Mouse (Mus musculus) gastrocnemius, postnatal 4 days (tissue): ENCODE data around the gene Stbd1. TPM values are rescaled to one million over a fixed set of nuclear protein-coding genes. Genes with fewer than 3 reads are reported as not detected.

Source experiments
- DNase-seq, 2 experiments: peaks; one replicate each; pipeline ENCODE4 v3.0.0; 2021 to 2022; ENCODE audit warnings: low spot score in 2 of 2, mixed read lengths in 2 of 2
- long read RNA-seq, 2 experiments: library from polyadenylated mRNA; stranded (forward); transcript quantifications; one replicate each; pipeline ENCODE4 v2.0.0; 2021
- total RNA-seq, 2 experiments: library from RNA; stranded (reverse); gene quantifications; 2 replicates each; pipeline ENCODE4 v1.2.3; 2021

The Stbd1 gene
- 100 to 1,000 TPM; 228 to 257 TPM for total RNA-seq
- long read RNA-seq, experiment 1, transcript Stbd1-201 (2 exons, 1,985 nt) = major isoform, 369 of 452 reads
- long read RNA-seq, experiment 1, partial matches to known transcripts = 79 of 452 reads
- long read RNA-seq, experiment 1, other reads (novel, unspliced or antisense) = 1 of 452 reads
- long read RNA-seq, experiment 2, transcript Stbd1-201 (2 exons, 1,985 nt) = major isoform, 436 of 510 reads
- long read RNA-seq, experiment 2, partial matches to known transcripts = 65 of 510 reads
- long read RNA-seq, experiment 2, other reads (novel, unspliced or antisense) = 4 of 510 reads

DNA sequence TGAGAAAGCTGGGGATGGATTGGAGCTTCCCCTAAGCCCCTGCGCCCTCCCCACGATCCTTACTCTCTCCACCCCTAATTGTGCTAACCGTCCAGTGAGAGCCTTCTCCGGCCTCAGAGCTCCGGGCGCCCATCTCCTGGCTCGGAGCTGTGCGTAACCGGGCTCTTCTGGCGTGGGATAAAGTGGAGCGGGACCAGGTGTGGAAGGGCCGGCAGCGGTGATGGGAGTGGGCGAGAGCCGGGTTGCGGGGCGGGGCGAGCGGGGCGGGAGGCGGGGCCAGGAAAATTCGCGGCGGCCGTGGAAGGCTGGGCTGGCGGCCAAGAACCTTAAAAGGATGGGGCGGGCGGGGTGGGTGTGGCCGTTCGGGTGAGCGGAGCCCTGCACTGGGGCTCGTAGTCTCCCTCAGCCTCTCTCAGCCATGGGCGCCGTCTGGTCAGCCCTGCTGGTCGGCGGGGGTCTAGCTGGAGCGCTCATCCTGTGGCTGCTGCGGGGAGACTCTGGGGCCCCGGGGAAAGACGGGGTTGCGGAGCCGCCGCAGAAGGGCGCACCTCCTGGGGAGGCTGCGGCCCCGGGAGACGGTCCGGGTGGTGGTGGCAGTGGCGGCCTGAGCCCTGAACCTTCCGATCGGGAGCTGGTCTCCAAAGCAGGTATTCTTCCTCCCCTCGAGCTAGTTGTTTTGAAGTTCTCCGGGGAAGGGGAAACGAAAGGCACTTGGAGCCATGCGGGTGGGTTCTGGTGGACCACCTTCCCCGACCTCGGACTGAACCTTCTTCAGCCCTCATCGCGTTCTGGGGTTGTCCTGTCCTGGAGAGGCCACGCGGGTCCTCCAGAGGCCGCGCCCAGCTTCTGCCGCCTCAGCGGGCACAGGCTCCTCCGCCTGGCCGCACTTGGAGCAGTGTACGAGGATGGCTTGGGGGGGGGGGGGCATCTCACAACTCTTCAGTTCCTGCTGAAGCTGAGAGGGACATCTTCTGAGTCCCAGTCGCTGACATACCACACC, at the start of gene Stbd1:
Gene Stbd1, plus strand, starts transcription at position 351 of the 1,000 bp plus-strand sequence.
- peak; percentile 66 to 74 for DNase-seq

DNA sequence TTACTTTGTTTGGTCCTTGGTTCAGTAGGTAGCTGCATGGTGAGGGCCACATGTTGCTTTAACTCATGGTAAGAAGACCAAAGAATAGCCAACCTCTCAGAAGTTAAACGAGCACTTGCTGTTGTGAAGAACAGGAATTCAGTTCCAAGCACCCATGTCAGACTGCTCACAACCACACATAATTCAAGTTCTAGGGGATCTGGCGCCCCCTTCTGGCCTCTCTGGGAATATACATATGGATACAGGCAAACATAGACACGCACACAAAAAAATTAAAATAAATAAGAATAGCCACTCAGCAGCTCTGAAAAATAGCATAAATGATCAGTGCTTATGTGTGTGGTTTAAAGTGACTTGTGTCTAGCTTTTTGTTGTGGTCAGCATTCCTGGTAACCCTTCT, 48.9 kb upstream of the Stbd1 start:
- no peak for DNase-seq

DNA sequence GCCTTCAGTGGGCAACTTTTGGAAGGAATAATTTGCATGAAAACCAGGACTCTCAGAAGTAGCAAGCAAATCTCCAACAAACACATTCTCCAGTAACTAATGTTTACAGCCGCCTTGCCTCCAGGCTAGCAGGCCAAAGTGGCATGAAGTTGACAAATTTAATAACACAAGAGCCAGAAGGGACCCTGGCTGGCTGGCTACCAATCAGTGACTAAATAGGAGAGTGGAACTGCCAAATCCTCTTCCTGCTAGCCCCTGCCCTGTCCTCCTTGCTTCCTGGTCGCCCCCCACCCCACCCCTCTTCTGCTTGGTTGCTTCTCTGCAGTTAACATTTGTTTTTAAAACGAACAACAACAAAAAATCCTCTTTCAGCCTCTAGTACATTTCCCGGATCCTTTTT, 48.4 kb upstream of the Stbd1 start:
- DNase-seq = no peak

DNA sequence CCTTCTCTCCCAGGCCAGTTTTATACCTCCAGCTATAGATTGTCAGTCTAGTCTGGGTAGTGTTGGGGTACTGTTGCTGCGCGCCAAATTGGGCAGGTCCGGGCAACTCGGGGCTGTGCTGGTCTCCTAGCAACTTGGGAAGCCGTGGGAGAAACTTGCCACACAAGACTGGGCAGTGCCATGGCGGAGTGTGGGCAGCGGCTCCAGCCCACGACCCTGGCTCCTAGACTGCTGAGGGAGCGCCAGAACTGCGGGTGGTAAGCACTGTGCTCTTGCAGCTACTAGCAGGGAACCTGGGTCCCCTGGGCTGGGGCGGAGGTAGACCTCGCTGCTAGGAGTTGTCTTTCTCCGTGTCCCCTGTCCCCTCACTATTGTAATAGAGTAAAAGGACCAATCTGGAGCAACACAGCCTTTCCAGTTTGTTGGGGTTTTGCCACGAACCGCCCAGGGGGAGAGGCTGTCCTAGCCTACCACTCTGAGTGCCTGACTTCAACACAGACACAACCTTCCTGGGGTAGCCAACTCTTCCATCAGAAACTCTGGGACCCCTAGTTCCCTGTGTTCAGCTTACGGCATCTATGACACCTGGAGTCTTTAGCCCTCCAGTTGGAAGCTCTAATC, 47.8 kb upstream of the Stbd1 start, which contains the start of gene Fam47e:
Gene Fam47e, plus strand, starts transcription at position 179 of the 621 bp plus-strand sequence.
- DNase-seq = no peak

DNA sequence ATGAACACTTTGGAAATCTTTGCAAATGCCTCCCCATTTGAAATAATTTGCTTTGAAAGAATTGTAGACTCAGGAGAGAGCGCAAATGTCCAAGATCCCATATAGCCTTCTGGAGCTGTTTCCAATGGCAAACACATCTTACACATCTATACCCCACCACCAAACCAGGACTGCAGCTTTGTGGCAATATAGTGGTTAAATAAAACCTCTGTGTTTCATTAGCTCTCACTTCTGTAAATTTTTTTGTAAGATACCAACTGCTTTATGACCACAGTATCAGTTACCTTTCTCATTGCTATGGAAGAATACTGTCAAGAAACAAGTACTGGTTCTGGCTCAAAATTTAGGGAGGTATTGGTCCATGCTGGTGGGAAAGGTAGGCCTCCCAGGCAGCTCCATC, 46.9 kb upstream of the Stbd1 start:
- DNase-seq = no peak

DNA sequence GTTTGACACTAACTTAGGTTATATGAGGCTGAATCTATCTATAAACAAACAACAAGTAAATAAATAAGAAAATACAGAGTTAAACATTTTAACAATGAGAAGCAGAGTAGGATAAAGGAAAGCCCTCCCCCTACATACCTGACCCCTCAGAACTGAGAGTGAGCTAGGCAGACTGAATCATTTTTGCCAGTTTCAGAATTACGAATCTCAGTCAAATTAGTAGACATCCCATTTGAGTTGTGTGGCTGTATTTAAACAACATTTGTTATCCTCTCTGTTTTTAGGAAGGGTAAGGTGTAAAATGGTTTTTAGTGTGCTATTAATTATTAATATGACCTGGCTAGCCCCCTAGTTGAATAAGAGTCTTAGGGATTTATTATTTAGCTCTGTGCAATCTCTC, 45.3 kb upstream of the Stbd1 start:
- no peak for DNase-seq

DNA sequence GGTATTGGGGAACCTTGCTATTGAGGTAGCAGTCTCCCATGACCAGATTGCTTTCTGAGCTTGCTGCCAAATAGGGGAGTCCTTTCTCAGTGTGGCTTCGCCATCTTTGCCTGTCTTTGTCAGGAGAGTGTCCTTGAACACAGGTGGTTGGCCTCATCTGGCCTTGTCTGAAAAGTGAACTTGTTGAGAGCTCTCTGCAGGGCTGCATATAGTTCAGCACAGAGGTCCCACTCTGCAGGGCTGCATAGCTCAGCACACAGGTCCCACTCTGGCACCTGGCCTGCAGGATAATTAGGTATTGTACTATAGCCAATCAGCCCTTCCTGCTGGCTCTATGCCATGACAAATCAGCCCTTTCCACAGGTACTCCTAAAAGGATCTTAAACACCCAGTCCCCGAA, 42.6 kb upstream of the Stbd1 start:
- DNase-seq = no peak

DNA sequence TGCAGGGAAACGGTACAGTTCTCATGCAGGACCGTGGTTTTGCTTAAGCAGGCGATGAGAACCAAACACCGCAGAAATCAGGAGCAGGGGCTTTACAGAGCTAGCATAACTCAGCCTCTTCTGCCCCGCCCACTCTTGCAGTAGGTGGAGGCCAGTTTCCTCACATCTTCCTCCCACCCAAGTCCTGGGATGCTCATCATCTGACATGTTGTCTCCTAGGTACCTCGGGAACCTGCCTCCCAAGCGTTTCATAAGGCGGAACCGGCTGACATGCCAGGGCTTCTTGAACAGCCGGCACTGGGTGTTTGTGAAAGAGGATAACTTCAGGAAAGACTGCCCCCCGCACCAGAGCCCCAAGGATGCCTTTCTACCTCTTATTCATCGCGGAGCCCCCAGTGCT, 40.8 kb upstream of the Stbd1 start:
- no peak for DNase-seq

DNA sequence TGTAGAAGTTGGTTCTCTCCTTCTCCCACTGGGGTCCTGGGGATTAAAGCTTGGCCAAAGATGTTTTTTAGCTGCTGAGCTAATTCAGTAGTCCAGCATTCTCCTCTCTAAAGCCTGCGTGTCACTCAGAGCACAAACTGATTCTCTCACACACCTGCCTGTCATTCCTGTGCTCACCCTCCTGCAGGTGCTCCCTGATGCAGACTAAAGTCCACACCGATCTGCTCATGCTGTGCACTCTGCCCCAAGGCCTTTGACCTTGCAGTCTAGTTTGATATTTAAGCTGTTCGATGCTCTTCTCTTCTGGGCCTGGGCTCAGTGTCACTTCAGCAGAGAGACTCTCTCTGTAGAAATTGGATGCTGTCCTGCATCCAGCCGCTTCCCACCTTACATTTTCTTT, 31.6 kb upstream of the Stbd1 start:
- no peak for DNase-seq

DNA sequence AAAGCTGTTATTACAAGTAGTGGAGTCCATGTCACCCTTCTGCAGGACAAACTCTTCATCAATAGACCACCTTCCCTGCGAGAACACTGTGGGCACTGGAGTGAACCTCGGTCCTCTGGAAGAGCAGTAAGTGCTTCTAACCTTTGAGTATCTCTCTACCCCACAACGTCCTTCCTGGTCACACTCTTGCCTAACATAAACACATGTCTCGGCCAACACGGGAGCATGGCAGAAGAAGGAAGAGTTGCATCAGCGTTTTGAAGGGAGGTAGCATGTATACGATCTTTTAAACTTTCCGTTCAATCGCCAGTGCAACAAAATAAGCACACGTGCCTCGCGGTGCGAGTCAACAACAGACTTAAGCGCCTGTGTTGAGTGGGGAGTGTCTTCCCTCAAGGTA, 23.3 kb upstream of the Stbd1 start:
- no peak for DNase-seq

DNA sequence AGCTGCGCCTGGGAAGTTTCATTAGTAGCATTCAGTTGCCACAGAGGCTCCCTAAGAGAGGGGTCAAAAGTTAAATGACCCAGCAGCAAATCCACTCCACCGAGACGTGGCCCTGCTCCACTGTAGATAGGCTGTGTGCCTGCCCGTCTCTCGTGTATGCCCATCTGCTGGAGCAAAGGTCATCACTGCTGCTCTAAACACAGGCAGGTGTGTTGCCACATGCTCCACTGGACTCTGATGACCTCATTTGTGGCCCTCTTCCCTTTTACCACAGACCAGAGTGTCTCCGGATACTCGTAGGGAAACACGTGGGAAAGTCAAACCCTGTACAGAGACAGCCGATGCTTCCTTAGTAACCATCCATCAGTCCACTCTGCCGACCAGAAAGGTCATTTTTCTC, 16.9 kb upstream of the Stbd1 start:
- DNase-seq = no peak

DNA sequence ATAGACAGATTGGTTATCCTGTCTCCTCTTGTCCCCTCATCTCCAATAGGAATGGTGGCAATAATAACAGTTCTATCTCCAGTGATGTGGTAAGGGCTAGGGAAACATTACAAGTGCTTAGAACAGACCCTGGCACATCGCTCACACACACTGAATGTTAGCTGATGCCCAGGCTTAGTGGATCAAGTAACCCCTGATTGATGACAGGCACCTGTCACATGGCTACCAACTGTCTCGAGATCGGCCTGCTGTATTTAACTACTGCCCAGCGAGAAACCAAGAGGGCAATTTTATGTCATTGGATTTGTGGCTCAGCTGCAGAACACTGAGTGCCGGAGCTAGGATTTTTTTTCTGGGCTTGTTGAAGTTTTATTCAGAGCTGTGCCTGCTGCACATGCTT, 7.8 kb upstream of the Stbd1 start:
- DNase-seq = no peak

DNA sequence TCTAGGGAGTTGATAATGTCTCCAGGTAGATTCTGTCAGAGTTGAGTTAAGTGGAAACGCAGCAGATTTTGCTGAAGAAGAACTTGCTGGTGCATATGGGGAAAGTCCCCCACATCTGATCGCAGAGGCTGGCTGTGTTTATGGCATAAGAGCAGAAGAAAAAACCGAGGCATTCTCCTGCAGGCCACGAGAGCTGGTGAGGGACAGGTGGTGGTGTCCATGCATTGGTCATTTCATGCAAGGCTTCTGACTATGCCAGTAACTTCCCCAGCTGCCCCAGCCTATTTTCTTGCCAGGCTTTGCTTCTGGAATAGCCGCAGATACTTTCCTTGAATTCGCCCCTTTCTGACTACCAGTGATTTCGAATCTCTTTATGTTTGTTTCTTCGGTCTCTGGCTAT, 6.0 kb upstream of the Stbd1 start:
- no peak for DNase-seq

DNA sequence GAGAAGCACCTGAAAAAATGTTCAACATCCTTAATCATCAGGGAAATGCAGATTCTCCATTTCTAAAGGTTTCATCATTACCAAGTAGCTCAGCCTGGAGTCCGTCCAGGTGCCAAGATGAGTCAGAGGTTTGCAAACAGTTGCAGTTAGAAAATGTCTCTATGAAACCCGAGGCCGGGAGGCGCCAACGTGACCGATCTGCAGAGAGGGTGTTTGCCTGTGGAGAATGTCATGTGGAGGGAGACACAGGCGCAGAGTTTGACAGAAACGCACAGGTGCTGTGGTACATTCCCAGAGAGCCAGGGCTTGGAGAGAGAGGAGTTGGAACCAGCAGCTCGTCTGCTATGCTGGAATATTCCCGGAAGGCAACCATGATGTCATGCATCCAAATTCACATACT, 3.8 kb upstream of the Stbd1 start:
- DNase-seq = peak; percentile 26 to 59

DNA sequence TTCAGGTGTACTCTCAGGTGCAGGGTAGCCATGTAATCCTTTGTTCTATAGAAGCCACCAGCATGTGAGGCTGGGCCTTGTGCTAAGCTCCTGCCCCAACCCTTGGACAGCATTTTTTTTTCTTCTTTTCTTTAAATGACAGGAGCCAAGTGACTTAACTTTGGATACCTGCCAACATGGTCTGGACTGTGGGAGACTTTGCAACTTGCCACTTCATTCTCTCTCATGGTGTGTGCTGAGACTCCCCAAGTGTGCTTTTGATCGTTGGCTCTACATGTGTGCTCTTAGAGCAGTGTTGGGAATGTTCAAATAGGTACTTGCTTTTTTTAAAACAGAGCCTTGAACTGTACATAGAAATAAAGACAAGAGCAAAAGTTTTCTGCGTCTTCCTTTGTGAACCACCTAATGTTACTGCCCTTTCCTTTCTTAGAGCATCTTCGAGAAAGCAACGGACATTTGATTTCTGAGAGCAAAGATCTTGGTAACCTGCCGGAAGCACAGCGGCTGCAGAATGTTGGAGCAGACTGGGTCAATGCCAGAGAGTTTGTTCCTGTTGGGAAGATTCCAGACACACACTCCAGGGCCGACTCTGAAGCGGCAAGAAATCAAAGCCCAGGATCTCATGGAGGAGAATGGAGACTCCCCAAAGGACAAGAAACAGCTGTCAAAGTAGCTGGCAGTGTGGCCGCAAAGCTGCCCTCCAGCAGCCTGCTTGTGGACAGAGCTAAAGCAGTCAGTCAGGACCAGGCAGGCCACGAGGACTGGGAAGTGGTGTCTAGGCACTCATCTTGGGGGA, 1.8 kb downstream of the Stbd1 start:
- DNase-seq = peak in 1 of 2 experiments; percentile 31

DNA sequence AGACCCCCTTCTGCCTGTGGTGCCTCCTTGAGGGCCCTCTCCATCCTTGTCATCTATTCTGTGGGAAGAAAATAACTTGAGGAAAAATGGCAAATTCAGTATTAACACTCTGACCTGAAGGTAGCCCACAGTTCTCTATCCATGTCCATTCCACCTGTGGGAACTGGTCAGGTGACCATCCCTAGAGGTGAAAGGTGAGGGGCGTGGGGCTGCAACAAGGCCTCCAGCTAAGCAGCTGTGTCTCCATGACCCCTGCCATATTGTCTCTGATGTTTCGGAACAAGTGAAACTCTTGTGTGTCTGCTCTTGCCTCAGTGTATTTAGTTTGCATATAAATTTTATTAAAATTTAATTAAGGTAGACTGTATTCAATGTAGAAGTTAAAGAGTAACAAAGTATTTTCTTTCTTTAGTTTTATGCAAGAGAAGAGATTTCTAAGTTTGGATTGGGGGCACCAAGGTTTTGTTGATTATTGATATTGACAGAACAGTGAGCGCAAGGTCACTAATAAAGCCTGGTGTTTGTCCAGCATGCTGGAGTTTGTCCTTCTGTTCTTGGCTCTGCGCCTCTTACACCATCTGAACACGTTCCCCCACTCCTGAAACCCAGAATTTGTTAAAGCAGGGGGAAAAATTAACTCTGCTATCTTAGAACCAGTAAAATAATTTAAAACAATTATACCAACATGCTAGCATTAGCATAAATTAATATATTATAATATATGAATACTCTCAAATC, 4.8 kb downstream of the Stbd1 start:
- DNase-seq = no peak

DNA sequence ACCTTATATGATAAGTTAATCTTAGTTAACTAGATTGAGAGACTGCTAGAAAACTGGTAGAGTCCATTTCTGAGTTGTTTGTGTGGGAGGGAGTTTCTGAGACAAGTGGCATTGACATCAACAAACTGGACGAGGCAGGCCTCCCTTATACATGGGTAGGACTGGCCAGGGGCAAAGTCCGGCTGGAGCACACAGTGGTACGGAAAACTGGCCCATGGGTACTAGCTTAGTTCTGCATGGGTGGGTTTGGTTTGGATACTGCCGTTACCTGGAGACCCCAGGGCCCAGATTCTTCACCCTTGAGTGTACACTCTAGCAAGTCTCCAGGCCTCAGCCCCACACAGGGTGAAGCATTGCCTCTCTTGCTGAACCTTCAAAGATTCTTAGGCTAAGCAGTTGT, 9.9 kb downstream of the Stbd1 start:
- no peak for DNase-seq

DNA sequence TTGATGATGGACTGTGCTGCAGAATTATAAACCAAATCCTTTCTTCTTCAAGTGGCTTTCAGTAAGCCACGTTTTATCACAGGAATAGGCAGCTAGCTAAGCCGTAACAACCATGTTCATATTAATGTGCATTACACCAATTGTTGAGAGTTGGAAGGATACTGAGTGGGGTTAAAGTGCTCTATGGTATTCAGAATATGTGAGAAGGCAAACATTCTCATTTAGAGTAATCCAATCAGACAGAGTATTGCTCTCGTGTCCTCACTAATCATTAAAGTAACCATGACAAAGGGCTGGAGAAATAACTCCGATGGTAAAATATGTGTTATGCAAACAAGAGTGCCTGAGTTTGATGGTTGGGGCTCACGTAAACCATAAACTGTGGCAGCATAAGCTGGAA, 19.0 kb downstream of the Stbd1 start:
- no peak for DNase-seq

DNA sequence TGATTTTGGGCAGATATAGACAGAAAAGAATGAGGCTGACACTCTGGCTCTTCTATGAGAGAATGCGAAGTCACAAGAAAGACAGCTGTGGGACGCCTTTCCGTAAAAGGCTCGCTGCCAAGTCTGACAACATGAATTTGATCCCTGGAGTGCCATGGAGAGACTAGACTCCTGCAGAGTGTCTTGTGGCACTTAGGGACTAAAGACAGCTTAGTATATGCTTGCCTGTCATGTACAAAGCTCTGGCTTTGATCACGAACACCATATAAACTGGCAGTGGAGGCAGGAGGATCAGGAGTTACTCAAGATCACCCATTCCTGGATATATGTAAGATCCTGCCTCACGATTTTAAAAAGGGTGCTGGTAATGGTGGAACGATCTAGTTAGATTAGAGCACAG, 25.1 kb downstream of the Stbd1 start:
- DNase-seq = no peak

DNA sequence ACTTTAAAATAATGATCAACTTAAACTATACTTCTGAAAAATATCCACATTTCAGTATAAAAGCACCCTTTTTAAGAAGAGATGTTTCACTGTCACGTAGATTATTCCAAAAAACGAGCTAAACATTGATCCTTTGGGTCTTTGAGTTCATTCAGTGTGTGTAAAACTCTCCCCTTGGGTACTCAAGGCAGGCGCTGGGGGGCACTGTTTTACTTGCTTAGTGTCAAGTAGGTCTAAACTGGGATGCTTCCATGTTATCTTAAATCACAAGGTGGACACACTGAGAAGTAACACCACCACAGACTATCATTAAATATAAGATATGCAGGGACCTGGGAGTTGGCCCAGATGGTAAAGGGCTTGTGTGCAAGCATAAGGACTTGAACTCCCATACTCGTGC, 30.7 kb downstream of the Stbd1 start:
- no peak for DNase-seq
